Mouse (Mus musculus): ENCODE data around the gene Ms4a4b.

- TF ChIP-seq POLR2A (IDR thresholded peaks at IDR 0.05; ENCODE audit: low read depth, low read length) (no peak), CTCF (IDR thresholded peaks at IDR 0.05; ENCODE audit: extremely low read depth, insufficient read length, insufficient replicate concordance, low read depth, low read length) (no peak)
These were observed 58.0 kb downstream of the Ms4a4b start for GRCm38 (mm10) chr19:11501326-11501725.

Data from small intestine, adult 2 months (tissue).